8 mouse cellular contexts compared by ENCODE assay signal in genomic region chr1:186833896-186834800, GRCm38 (mm10).
DNase-seq lines count a peak whose midpoint lies in the region; ATAC-seq and TF ChIP-seq lines count a peak whose summit lies in the region.

No protein-coding gene starts in this region.

- peak; percentile 50 for ATAC-seq in granulocyte monocyte progenitor cell, adult 5-6 weeks (replicated peaks; ENCODE audit: poor library complexity, severe bottlenecking)
- peak; percentile 24; the same call in 1 of the 2 replicates for ATAC-seq in limb, embryonic 13.5 days (ENCODE audit: low FRiP score, low read depth)
- peak; percentile 50; the same call in 1 of the 2 replicates for ATAC-seq in neural tube, embryonic 15.5 days (ENCODE audit: low FRiP score)

- H3K27ac ChIP-seq in left cerebral cortex, adult 2 months, result no peak overlapping the region
- no peak overlapping the region for H3K27ac ChIP-seq in limb, embryonic 13.5 days
- H3K27ac ChIP-seq in neural tube, embryonic 15.5 days (replicated peaks), result no peak overlapping the region

- H3K4me2 ChIP-seq in limb, embryonic 13.5 days (replicated peaks), result peak overlapping the region; percentile 87
- peak overlapping the region; percentile 88 for H3K4me2 ChIP-seq in neural tube, embryonic 15.5 days

- H3K27me3 ChIP-seq in limb, embryonic 13.5 days, result peaks cover 44% of the 10 kb centered on the region
- H3K27me3 ChIP-seq in neural tube, embryonic 15.5 days (replicated peaks), result peaks cover 14% of the 10 kb centered on the region

- peak in 1 of 2 experiments; percentile 20 for DNase-seq in left cerebral cortex, adult 2 months (ENCODE audit: extremely low spot score in 1 of 2, low spot score in 2 of 2)
- DNase-seq in left cerebral cortex, adult 11 months (ENCODE audit: low spot score), result no peak
- DNase-seq in embryo, embryonic 10.5 days (ENCODE audit: low spot score), result peak; percentile 75
- no peak for DNase-seq in urinary bladder, postnatal 14 days (ENCODE audit: low spot score)
- DNase-seq in gastrocnemius, adult 18-20 months (ENCODE audit: low spot score), result no peak

- H3K4me3 ChIP-seq in left cerebral cortex, adult 2 months, result peak overlapping the region; percentile 34
- peak overlapping the region; percentile 45 for H3K4me3 ChIP-seq in limb, embryonic 13.5 days
- peak overlapping the region; percentile 38 for H3K4me3 ChIP-seq in neural tube, embryonic 15.5 days (replicated peaks)

- no peak for TF ChIP-seq CTCF in left cerebral cortex, adult 2 months (IDR thresholded peaks at IDR 0.05)

- no peaks in the 10 kb centered on the region for H3K36me3 ChIP-seq in limb, embryonic 13.5 days
- no peaks in the 10 kb centered on the region for H3K36me3 ChIP-seq in neural tube, embryonic 15.5 days

- intact Hi-C loops in left cerebral cortex, adult 2 months (cut with DNase I), result loop anchor here (10.0 kb wide), 1 partner anchor 1141 kb away; no protein-coding TSS in a partner anchor

- peak overlapping the region; percentile 62 for H3K9ac ChIP-seq in limb, embryonic 13.5 days
- peak overlapping the region; percentile 37 for H3K9ac ChIP-seq in neural tube, embryonic 15.5 days (replicated peaks)

- H3K4me1 ChIP-seq in limb, embryonic 13.5 days, result peaks cover 16% of the 10 kb centered on the region
- H3K4me1 ChIP-seq in neural tube, embryonic 15.5 days, result peaks cover 18% of the 10 kb centered on the region

- H3K9me3 ChIP-seq in limb, embryonic 13.5 days, result no peaks in the 10 kb centered on the region
- no peaks in the 10 kb centered on the region for H3K9me3 ChIP-seq in neural tube, embryonic 15.5 days (replicated peaks)

- WGBS in limb, embryonic 13.5 days, result under 1% methylated on average over 43 of the region's 43 CpGs
- under 1% methylated on average over 43 of the region's 43 CpGs for WGBS in neural tube, embryonic 15.5 days
